Mouse (Mus musculus): ENCODE results near the gene Hist1h1d.
A peak's percentile ranks its signal among the peaks of the same experiment; 100 is the strongest.
"Not testable (repeated sequence)": the region's sequence is repeated elsewhere in the genome, so short reads cannot be mapped to it uniquely, and the experiment has no call there.

Hist1h1d gene

GRCm38 (mm10) chr13:23530181-23530900, 22.7 kb upstream of the Hist1h1d start:
- DNase-seq (ENCODE audit: low read depth): peak; percentile 90

DNA sequence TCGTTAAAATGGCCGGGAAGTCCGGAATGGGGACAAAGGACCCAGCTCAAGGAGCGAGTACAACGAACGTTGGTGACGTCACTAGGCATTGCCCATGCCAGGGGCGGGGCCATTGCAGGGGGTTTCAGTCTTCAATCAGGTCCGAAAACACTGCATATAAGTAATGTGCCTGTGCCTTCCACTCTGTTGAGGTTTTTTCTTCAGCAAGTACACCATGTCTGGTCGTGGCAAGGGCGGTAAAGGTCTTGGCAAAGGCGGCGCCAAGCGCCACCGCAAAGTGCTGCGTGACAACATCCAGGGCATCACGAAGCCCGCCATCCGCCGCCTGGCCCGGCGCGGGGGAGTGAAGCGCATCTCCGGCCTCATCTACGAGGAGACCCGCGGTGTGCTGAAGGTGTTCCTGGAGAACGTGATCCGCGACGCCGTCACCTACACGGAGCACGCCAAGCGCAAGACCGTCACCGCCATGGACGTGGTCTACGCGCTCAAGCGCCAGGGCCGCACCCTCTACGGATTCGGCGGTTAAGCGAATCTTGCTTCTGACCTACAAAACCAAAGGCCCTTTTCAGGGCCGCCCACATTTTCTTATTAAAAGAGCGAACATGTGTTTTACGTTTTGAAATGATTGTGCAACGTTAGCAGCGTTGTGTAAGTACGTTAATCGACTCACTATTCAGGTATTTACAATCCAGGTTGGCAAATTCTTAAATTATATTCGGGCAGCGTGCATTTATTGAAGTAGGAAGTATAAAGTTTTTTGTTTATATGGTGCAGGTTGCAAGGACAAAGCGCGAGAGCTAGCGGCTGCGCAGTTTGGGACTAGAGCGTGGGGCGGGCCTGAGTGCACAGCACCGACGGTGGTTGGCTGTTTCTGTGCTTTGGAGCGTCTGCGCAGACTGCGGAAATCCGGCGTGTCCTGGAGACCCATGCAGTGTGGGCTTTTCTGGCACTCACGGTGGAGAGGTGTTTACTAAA, 21.9 kb upstream of the Hist1h1d start, which contains the start of gene Hist1h4h:
Gene Hist1h4h (plus strand): TSS at position 150 of the 975 bp plus-strand sequence.
- DNase-seq (ENCODE audit: low read depth): peak; percentile 99

DNA sequence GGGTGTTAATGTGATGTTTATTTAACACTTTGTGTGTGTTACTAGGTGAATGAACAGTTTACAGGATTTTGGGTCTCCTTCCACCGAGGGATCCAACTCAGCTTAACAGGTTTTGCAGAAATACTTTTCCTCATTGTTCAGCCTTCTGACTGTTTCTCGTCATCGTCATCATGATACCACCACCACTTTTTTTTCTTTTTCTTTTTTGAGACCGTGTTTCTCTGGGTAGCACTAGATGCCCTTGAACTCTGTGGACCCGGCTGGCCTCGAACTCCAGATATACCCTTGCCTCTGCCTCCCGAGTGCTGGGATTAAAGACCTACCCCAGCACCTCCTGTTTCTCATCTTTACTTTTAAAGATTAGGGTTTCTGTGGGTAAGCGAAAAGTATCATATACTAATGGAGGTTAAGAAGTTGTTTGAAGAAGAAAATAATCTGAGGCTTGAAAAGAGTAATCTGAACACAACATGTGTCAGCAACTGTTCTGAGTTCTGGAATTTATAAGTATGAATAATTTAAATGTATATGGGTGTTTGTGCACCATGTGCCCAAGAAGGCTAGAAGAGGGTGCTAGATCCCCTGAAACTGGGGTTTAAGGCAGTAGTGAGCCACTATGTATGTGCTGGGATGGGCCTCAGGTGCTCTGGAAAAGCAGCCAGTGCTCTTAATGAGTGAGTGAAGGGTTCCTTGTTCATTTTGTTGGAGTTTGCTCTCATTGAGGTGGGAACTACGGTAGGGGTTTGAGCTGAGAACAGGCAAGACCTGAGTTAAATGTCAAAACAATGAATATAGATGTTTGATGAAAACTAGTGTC, 20.6 kb upstream of the Hist1h1d start:
- peak; percentile 76 for DNase-seq (ENCODE audit: low read depth)

GRCm38 (mm10) chr13:23533560-23534367, 19.3 kb upstream of the Hist1h1d start, which contains the start of gene Hist1h2af:
Hist1h2af (plus strand) TSS chr13:23533906.
- DNase-seq (ENCODE audit: low read depth): peak; percentile 98

DNA sequence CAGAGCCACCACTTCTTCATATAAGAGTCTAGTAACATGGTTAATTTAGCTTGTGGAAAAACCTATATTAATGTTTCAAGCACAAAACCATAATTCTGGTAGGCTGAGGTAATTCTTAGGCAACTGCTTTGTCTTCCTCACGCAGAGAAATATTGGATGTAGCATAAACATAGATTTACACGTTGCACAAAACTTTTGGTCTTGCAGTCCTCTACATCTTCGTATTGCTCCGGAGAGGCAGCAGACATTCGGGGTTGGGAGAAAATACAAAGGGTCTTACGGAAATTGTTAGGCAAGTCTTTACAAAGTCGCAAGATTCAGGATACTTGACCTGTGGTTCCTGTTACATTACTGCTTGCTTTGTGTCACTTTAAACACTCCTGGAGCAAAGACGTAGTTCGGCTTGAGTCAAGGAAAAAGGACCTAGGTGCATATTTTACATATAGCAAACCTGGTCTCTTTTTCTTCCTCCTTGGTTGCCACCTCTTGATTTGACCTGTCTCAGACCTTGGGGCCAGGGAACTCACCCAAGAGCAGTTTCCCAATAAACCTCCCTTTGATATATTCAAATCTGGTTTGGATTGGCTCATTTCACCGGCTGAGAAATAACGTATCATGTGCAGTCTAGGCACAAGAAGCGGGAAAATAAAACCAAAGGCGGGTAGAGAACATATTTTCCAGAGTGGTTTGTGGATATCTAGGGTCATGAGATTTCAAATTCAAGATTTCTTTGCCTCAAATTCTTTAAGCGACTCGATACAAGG, 18.5 kb upstream of the Hist1h1d start:
- no peak for DNase-seq (ENCODE audit: low read depth)

GRCm38 (mm10) chr13:23535137-23536075, 17.7 kb upstream of the Hist1h1d start, which contains the start of gene Hist1h3g:
Hist1h3g (plus strand) TSS chr13:23535422.
- DNase-seq (ENCODE audit: low read depth): peak; percentile 100

DNA sequence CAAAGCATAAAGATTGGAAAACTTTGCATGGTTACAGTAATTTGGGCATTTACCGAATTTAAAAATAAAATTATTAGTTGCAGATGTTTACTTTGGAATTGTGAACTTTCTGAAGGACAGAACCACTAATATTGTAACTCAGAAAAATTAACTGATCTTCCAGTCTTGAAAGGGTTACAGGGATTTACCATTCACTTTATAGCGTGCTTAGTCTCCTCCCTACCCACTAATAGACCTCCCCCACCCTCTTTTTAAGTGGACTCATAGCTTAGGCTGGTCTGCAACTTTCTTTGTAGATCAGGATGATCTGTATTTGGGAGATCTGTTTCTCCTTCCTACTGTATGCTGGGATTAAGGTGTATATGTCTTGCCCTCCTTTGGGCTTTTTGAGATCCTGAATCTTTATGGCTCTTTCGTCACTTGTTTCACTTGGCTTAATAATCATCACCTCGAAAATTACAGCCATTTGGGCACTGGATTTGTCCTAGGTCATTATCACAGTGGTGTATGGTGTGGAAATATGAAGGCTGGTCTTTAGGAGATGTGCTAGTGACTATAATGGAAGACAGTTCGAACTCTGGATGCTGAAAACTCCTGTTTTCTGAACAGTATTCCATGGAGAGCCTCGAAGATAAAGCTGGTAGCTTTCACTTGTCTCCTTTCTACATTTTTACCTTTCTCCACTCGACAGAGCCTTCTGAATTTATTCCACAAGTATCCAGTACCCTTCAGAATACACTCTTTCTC, 16.8 kb upstream of the Hist1h1d start:
- DNase-seq (ENCODE audit: low read depth): peak; percentile 88

GRCm38 (mm10) chr13:23537006-23537710, 15.9 kb upstream of the Hist1h1d start:
- peak; percentile 72 for DNase-seq (ENCODE audit: low read depth)

GRCm38 (mm10) chr13:23538249-23538648, 14.8 kb upstream of the Hist1h1d start:
- DNase-seq (ENCODE audit: low read depth): no peak

- DNase-seq (ENCODE audit: low read depth): not testable (repeated sequence)
Measured at GRCm38 (mm10) chr13:23539821-23540220, 13.2 kb upstream of the Hist1h1d start.

GRCm38 (mm10) chr13:23541497-23541896, 11.6 kb upstream of the Hist1h1d start:
- DNase-seq (ENCODE audit: low read depth): no peak

GRCm38 (mm10) chr13:23542225-23542980, 10.7 kb upstream of the Hist1h1d start:
- peak; percentile 89 for DNase-seq (ENCODE audit: low read depth)

DNA sequence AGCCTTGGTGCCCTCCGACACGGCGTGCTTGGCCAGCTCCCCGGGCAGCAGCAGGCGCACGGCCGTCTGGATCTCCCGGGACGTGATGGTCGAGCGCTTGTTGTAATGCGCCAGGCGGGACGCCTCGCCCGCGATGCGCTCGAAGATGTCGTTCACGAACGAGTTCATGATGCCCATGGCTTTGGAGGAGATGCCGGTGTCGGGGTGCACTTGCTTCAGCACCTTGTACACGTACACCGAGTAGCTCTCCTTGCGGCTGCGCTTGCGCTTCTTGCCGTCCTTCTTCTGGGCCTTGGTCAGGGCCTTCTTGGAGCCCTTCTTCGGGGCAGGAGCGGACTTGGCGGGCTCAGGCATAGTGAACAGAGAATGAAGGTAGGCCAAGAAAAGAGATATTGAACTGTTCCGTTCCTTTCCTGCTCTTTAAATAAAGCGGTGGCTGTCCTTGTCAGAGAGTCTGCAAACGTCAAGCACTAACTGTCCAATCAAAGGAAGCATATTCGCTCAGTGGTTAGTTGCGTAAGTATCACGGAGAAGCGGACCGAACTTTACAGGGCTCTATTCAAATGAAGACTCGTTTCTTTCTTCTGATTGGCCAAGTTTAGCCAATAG, 10.0 kb upstream of the Hist1h1d start, which contains the start of gene Hist1h2bh:
Gene Hist1h2bh (minus strand): TSS at position 394 of the 609 bp plus-strand sequence.
- peak; percentile 100 for DNase-seq (ENCODE audit: low read depth)

DNA sequence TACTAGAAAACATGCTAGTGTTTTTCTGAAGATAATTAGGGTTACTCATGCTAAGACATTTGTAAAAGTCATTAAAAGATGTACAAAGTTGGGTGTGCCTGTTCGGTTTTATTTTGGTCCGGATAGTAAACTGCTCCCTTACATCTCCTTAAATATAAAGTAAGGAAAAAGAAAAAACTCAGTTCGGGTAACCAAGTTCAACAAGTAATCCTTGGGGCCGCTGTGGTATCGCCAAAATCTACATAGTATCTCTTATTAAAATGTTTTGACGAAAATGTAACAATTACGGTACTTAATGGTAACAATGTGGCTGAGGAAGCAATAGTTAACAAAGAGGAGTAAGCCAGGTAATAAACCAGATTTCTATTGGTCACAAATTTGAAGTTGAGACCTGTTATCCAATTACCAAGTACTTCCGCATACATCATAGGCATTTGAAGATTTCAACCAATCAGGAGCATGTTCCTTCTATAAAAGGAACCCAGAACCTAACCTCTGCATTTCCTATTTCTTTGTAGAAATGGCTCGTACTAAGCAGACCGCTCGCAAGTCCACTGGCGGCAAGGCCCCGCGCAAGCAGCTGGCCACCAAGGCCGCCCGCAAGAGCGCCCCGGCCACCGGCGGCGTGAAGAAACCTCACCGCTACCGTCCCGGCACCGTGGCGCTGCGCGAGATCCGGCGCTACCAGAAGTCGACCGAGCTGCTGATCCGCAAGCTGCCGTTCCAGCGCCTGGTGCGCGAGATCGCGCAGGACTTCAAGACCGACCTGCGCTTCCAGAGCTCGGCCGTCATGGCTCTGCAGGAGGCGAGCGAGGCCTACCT, 8.9 kb upstream of the Hist1h1d start, which contains the start of gene Hist1h3f:
Gene Hist1h3f (plus strand): TSS at position 88 of the 822 bp plus-strand sequence.
- DNase-seq (ENCODE audit: low read depth): peak; percentile 100

GRCm38 (mm10) chr13:23544787-23545120, 8.3 kb upstream of the Hist1h1d start:
- DNase-seq (ENCODE audit: low read depth): peak; percentile 67
